Mouse (Mus musculus): Measurements from ENCODE around the gene A930018P22Rik. TPM values are rescaled to one million over a fixed set of nuclear protein-coding genes. Genes with fewer than 3 reads are reported as not detected.

Gene A930018P22Rik
- polyA plus RNA-seq, 1 experiment from 2014 or later = not detected

DNA sequence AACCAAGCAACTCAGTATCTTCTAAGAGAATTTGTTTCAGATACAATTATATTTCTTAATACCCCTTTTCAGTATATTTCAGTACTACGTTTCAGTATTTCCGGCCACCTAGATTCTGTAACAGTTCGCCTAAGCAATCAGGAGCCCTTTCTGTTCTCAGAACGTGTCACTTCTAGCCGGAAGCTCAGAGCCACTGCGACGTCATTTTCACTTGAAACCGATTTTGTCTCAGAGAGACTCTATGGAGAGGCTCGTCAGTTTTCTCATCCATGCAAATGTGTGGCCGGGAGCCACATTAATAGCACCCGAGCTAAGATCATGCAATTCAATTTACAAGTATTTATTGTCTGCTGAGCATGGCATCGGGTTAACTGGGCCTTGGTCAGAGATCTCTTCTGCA lies 21.4 kb downstream of the A930018P22Rik start:
- 87% methylated on average over 12 of the region's 12 CpGs for WGBS
- Histone ChIP-seq H3K9ac (replicated peaks; ENCODE audit: low read depth, low read length) (no peak overlapping the region), H3K27ac (ENCODE audit: low read depth, low read length) (no peak overlapping the region), H3K4me2 (ENCODE audit: low read depth, low read length) (no peak overlapping the region), H3K4me1 (ENCODE audit: control insufficient read depth, insufficient read depth, low read length) (no peaks in the 10 kb centered on the region), H3K9me3 (ENCODE audit: control insufficient read depth, low read length) (no peaks in the 10 kb centered on the region), H3K27me3 (ENCODE audit: control insufficient read depth, insufficient read depth, low read length) (no peaks in the 10 kb centered on the region), H3K4me3 (ENCODE audit: low read depth, low read length) (no peak overlapping the region), H3K36me3 (ENCODE audit: control insufficient read depth, insufficient read depth, low read length) (no peaks in the 10 kb centered on the region)
- no peak for ATAC-seq (ENCODE audit: low read depth)

DNA sequence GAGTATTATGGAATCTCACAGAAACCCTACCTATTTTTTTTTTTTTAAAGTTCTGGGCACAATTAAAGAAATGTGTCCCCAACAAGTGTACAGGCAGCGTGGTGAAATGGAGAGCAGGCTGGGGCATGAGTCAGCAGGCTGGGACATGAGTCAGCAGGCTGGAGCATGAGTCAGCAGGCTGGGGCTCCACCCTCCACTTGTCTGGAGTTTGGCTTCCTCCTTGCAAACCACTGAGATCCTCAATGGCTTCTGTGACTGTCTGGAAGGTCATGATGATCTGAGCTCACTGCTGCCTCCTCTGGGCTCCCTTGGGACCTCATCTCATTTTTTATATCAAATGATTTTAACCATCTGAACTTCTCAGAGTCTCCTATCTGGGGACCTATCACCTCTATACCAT lies 23.4 kb downstream of the A930018P22Rik start:
- Histone ChIP-seq H3K27me3 (ENCODE audit: control insufficient read depth, insufficient read depth, low read length) (no peaks in the 10 kb centered on the region), H3K9ac (replicated peaks; ENCODE audit: low read depth, low read length) (no peak overlapping the region), H3K4me3 (ENCODE audit: low read depth, low read length) (no peak overlapping the region), H3K9me3 (ENCODE audit: control insufficient read depth, low read length) (no peaks in the 10 kb centered on the region), H3K4me2 (ENCODE audit: low read depth, low read length) (no peak overlapping the region), H3K4me1 (ENCODE audit: control insufficient read depth, insufficient read depth, low read length) (no peaks in the 10 kb centered on the region), H3K36me3 (ENCODE audit: control insufficient read depth, insufficient read depth, low read length) (no peaks in the 10 kb centered on the region), H3K27ac (ENCODE audit: low read depth, low read length) (no peak overlapping the region)
- 82% methylated on average over 1 of the region's 1 CpGs for WGBS
- ATAC-seq (ENCODE audit: low read depth) = no peak

DNA sequence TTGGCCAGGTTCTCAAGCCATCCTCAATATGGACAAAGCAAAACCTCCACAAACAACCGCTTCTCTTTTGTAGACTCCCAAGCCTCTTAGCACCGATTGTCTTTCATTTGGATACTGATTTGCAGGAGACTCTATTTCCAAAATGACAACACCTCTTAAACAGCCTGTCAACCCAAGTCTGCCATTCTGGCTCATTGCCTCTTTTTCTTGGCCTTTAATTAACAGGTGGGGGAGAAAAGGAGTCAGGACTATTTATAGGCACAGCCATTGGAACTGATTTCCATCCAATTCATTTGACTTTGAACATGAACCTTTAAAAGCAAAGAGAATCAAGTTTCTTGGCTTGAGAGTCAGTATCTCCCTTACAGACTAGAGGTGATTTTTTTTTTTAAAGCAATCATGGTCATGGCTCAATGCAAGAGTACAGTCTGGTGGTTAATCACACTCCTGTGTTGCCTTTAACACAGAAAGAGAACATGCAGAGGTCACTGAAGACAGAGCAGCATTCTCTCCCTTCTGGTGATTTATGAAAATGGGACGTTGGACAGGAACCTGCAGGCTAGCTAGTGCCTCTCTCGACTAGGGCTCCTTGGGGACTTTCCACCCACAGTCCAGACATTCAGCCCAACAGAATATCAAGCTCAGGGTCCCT lies 25.5 kb downstream of the A930018P22Rik start:
- H3K9me3 ChIP-seq (ENCODE audit: control insufficient read depth, low read length) = no peaks in the 10 kb centered on the region
- no peak overlapping the region for H3K9ac ChIP-seq (replicated peaks; ENCODE audit: low read depth, low read length)
- H3K36me3 ChIP-seq (ENCODE audit: control insufficient read depth, insufficient read depth, low read length) = peaks cover 8% of the 10 kb centered on the region; the same call in 1 of the 2 replicates
- no peak overlapping the region for H3K27ac ChIP-seq (ENCODE audit: low read depth, low read length)
- no peak overlapping the region for H3K4me2 ChIP-seq (ENCODE audit: low read depth, low read length)
- no peaks in the 10 kb centered on the region for H3K4me1 ChIP-seq (ENCODE audit: control insufficient read depth, insufficient read depth, low read length)
- no peak for ATAC-seq (ENCODE audit: low read depth)
- no peaks in the 10 kb centered on the region for H3K27me3 ChIP-seq (ENCODE audit: control insufficient read depth, insufficient read depth, low read length)
- 60% methylated on average over 4 of the region's 4 CpGs for WGBS
- H3K4me3 ChIP-seq (ENCODE audit: low read depth, low read length) = no peak overlapping the region

DNA sequence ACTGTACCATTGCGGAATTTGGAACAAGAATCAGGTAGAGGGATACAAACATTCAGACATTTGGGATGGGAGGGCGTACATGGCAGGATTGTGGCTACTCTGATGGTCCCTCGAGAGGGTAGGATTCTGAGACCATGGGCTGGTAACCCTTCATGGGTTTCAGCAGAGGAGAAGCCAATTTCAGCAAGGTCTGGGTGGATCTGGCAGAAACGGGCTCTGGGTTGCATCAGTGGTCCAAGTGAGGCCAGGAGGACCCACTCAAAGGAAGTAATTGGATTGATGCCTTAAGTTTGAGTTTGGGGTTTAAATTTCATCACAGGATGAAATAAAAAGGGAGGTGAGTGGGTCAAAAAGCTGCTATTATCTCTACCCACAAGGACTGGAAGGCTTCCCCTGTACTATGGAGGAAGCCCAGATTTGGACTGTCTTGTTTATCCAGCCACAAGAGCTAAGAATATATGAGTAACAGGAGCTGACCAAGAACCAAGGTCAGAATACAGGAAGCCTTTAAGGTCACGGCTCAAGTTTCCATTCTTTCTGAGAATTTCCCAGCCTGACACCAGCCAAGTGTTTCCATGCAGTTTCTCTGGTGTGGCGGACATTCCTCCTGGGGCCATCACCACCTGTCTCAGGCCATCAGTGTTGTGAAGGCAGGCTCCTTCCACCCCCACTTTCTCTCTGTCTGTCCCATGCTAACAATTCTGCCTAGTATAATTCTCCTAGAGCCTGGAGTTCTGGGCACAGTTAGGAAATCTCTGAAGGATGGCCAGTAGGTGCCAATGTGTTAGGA lies 28.2 kb downstream of the A930018P22Rik start:
- H3K4me2 ChIP-seq (ENCODE audit: low read depth, low read length) = no peak overlapping the region
- peaks cover 8% of the 10 kb centered on the region; the same call in 1 of the 2 replicates for H3K36me3 ChIP-seq (ENCODE audit: control insufficient read depth, insufficient read depth, low read length)
- no peaks in the 10 kb centered on the region for H3K9me3 ChIP-seq (ENCODE audit: control insufficient read depth, low read length)
- H3K9ac ChIP-seq (replicated peaks; ENCODE audit: low read depth, low read length) = no peak overlapping the region
- no peaks in the 10 kb centered on the region for H3K27me3 ChIP-seq (ENCODE audit: control insufficient read depth, insufficient read depth, low read length)
- WGBS = 89% methylated on average over 6 of the region's 6 CpGs
- H3K4me3 ChIP-seq (ENCODE audit: low read depth, low read length) = no peak overlapping the region
- ATAC-seq (ENCODE audit: low read depth) = no peak
- no peaks in the 10 kb centered on the region for H3K4me1 ChIP-seq (ENCODE audit: control insufficient read depth, insufficient read depth, low read length)
- H3K27ac ChIP-seq (ENCODE audit: low read depth, low read length) = no peak overlapping the region

DNA sequence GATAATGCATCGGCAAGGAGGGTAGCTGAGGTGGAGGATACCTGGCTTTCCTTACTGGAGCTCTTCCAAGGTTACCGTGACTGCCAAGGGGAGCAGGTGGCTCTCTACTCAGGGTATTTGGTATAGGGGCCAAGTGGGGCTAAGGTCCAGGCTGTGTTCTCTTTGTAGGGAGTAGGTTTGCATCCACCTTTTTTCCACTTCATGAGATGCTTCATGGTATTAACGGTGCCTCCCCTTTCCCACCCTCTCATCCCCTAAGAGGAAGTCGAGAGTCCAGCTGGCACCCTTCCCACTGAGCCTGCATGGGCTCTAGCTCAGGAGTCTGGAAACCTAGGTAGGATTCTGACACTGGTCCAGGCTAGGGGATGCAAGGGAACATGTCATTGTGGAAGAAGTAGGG lies 30.8 kb downstream of the A930018P22Rik start:
- H3K36me3 ChIP-seq (ENCODE audit: control insufficient read depth, insufficient read depth, low read length) = peaks cover 8% of the 10 kb centered on the region; the same call in 1 of the 2 replicates
- H3K4me2 ChIP-seq (ENCODE audit: low read depth, low read length) = no peak overlapping the region
- H3K4me3 ChIP-seq (ENCODE audit: low read depth, low read length) = no peak overlapping the region
- H3K27me3 ChIP-seq (ENCODE audit: control insufficient read depth, insufficient read depth, low read length) = no peaks in the 10 kb centered on the region
- 96% methylated on average over 4 of the region's 4 CpGs for WGBS
- H3K27ac ChIP-seq (ENCODE audit: low read depth, low read length) = no peak overlapping the region
- no peaks in the 10 kb centered on the region for H3K9me3 ChIP-seq (ENCODE audit: control insufficient read depth, low read length)
- H3K9ac ChIP-seq (replicated peaks; ENCODE audit: low read depth, low read length) = no peak overlapping the region
- no peak for ATAC-seq (ENCODE audit: low read depth)
- no peaks in the 10 kb centered on the region for H3K4me1 ChIP-seq (ENCODE audit: control insufficient read depth, insufficient read depth, low read length)

DNA sequence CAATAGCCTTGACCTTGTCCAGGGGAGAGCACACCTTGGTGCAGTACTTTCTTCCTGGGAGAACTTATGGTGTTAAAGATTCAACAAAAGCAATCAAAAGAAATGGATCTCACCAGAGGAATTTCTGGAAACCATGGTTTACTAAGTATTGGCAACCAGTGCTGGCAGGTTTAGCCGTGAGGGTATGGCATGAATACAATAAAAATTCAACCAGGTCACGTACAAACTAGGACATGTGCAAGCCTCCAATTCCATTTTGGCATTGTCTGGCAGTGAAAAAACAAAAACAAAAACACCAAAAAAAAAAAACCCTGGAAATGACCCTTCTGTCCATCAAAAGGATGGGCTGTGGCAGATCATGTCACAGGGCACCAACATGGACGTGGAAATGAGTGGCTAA lies 31.3 kb downstream of the A930018P22Rik start:
- Histone ChIP-seq H3K27me3 (ENCODE audit: control insufficient read depth, insufficient read depth, low read length) (no peaks in the 10 kb centered on the region), H3K9me3 (ENCODE audit: control insufficient read depth, low read length) (no peaks in the 10 kb centered on the region), H3K4me3 (ENCODE audit: low read depth, low read length) (no peak overlapping the region), H3K9ac (replicated peaks; ENCODE audit: low read depth, low read length) (no peak overlapping the region), H3K4me2 (ENCODE audit: low read depth, low read length) (no peak overlapping the region), H3K4me1 (ENCODE audit: control insufficient read depth, insufficient read depth, low read length) (no peaks in the 10 kb centered on the region), H3K27ac (ENCODE audit: low read depth, low read length) (no peak overlapping the region), H3K36me3 (ENCODE audit: control insufficient read depth, insufficient read depth, low read length) (peaks cover 8% of the 10 kb centered on the region; the same call in 1 of the 2 replicates)
- no peak for ATAC-seq (ENCODE audit: low read depth)
- 87% methylated on average over 3 of the region's 3 CpGs for WGBS

DNA sequence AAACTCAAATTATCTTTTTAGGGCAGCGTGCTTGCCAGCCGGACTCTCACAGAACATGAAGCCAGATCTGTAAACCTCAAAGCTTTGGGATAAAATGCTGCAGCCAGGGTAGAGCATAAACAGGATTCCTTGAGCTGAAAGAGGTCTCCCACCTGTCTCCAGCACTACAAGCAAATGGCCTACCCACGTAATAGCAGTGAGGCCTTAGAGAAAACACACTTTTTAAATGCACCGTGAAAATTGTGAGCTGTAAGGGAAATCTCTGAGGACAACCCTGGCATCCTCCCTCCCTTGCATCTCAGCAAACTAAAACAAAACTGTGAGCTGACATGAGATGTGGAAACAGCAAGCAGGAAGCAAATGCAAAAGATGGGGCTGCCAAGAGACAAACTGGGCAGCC lies 35.3 kb downstream of the A930018P22Rik start:
- Histone ChIP-seq H3K27me3 (ENCODE audit: control insufficient read depth, insufficient read depth, low read length) (no peaks in the 10 kb centered on the region), H3K36me3 (ENCODE audit: control insufficient read depth, insufficient read depth, low read length) (no peaks in the 10 kb centered on the region; the same call in 1 of the 2 replicates), H3K4me3 (ENCODE audit: low read depth, low read length) (no peak overlapping the region), H3K9ac (replicated peaks; ENCODE audit: low read depth, low read length) (no peak overlapping the region), H3K4me2 (ENCODE audit: low read depth, low read length) (no peak overlapping the region), H3K9me3 (ENCODE audit: control insufficient read depth, low read length) (no peaks in the 10 kb centered on the region), H3K4me1 (ENCODE audit: control insufficient read depth, insufficient read depth, low read length) (no peaks in the 10 kb centered on the region), H3K27ac (ENCODE audit: low read depth, low read length) (no peak overlapping the region)
- 79% methylated on average over 4 of the region's 4 CpGs for WGBS
- no peak for ATAC-seq (ENCODE audit: low read depth)

DNA sequence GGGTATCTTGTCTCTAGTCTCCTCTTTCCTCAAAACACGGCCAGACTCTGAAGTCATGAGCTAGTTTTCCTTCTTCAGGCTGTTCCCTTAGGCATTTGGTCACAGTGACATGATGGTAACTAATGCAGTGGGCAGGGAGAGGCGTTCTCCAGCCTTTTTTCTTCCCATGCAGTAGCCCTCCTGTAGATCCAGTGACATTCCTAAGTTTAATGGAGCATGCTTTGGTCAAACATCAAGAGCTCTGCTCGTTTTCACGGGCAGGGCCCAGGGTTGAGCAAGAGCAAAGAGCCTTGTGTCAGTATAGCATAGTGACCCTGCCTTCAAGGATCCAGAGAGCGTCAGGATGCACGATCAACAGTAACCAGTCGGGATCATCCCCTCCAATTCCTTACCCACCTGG lies 40.8 kb downstream of the A930018P22Rik start:
- Histone ChIP-seq H3K4me2 (ENCODE audit: low read depth, low read length) (no peak overlapping the region), H3K4me3 (ENCODE audit: low read depth, low read length) (no peak overlapping the region), H3K27me3 (ENCODE audit: control insufficient read depth, insufficient read depth, low read length) (no peaks in the 10 kb centered on the region), H3K4me1 (ENCODE audit: control insufficient read depth, insufficient read depth, low read length) (no peaks in the 10 kb centered on the region), H3K9ac (replicated peaks; ENCODE audit: low read depth, low read length) (no peak overlapping the region), H3K27ac (ENCODE audit: low read depth, low read length) (no peak overlapping the region), H3K36me3 (ENCODE audit: control insufficient read depth, insufficient read depth, low read length) (0 out of 2 replicates have a peak, but pooled peaks cover 5% of the 10 kb centered on the region), H3K9me3 (ENCODE audit: control insufficient read depth, low read length) (no peaks in the 10 kb centered on the region)
- no peak for ATAC-seq (ENCODE audit: low read depth)
- WGBS = 83% methylated on average over 7 of the region's 7 CpGs

DNA sequence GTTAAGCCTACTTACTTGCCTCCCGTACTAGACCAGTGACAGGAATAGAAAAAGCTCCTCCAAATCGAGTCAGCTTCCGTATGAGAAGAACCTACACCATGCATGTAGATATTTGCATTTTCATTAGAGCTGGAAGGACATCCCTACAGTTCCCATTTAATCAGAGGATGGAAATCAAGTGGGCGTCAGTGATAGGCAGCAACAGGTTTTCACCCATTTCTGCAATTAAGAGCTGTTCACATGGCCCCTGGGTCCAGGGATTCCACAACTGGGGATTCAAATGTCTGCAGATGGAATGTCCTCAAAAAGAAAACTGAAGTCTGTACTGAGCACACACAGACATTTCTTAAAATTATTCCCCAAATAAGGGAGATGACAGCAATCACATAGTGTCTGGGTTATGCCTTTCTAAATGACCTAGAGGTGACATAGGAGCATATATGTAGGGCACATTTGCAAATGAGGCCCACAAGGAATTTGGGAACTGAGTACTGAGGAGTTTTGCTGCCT lies 41.5 kb downstream of the A930018P22Rik start:
- H3K27me3 ChIP-seq (ENCODE audit: control insufficient read depth, insufficient read depth, low read length) = no peaks in the 10 kb centered on the region
- WGBS = 90% methylated on average over 4 of the region's 4 CpGs

More for the DNA sequence above, 41.5 kb downstream of the A930018P22Rik start:
- H3K9me3 ChIP-seq (ENCODE audit: control insufficient read depth, low read length) = no peaks in the 10 kb centered on the region
- no peak overlapping the region for H3K9ac ChIP-seq (replicated peaks; ENCODE audit: low read depth, low read length)
- ATAC-seq (ENCODE audit: low read depth) = no peak
- H3K36me3 ChIP-seq (ENCODE audit: control insufficient read depth, insufficient read depth, low read length) = 0 out of 2 replicates have a peak, but pooled peaks cover 5% of the 10 kb centered on the region
- H3K4me1 ChIP-seq (ENCODE audit: control insufficient read depth, insufficient read depth, low read length) = no peaks in the 10 kb centered on the region
- H3K4me2 ChIP-seq (ENCODE audit: low read depth, low read length) = no peak overlapping the region
- no peak overlapping the region for H3K27ac ChIP-seq (ENCODE audit: low read depth, low read length)
- H3K4me3 ChIP-seq (ENCODE audit: low read depth, low read length) = no peak overlapping the region

Data from neural tube, embryonic 14.5 days (tissue).